Mouse (Mus musculus) frontal cortex, postnatal 25 days (tissue): Measurements from ENCODE around the gene Selenon.

Experiments
- DNase-seq, 2 experiments: peaks; one replicate each; pipeline ENCODE4 v3.0.0; 2022; ENCODE audit warnings: low spot score in 2 of 2

Gene Selenon

DNA sequence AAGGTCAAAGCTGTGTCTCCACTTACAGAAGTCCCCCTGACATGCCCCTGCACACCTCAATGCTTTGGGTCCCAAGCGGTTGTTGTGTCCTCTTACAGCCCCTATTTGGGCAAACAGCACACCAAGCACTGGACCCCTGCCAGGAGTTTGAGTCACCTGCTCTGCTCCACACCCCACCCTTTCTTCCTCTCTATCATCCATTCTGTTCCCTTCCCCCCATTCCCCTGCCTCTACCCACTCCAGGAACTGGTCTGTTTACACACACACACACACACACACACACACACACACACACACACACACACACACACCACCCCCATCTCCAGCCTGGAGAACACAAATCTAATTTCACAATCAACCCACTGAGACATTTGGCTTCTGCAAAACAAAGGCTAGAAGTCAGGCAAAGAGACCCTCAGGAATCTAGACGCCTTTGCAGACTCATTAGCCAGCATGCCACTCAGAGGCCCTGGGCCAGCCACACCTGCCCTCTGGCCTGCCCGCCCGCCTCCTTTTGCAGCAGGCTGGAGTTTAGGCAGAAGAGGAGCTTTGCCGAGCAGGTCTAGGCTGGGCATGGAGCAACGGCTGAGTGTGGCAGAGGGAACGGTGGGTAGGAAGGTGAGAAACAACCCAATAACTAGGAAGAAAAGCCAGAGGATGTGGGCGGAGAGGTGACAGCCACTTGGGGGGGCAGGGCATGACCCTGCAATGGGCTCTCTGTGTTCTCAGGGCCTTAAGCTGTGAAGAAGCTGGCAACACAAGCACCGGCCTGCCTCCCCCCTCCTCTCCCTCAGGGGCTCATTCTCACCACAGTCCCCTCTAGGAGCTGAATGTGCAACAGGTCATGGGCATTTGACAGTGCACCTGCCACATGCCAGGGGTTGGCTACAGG lies 4.9 kb downstream of the Selenon start:
- no peak for DNase-seq

DNA sequence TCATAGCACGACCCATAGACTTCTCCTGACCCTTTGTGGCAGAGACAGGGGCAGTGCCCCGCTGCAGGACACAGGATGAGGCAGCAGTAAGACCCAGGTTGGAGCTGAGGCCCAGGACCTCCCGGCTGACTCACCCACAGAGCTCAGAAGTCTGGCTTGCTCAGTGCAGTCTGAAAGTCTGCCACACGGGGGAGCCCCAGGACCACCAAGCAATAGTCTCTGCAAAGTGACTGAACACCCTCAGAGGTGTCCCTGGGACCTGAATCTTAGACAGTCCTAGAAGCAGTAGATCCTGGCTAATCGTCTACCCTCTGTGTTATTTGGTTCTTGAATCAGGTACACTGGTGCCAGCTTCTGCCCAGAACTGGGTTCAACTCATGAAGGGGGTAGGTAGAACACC lies 8.7 kb downstream of the Selenon start:
- peak; percentile 96 to 97 for DNase-seq

DNA sequence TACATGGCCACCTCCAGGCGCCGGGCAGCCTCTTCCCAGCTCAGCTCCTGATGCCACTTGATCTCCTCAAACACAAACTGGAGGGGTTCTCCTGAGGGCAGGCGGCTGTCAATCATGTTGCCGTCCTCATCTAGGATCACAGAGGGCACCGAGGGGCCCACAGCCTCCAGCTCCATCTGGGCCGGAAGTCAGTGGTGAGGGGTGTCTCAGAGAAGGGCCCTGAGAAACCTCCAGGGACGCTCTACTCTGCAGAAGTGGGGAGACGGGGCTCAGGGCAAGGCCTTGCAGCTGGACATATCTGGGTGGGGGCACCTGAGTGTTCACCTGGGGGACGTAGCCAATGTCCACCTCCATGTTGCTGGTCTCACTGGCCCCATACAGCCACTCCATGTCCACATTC lies 9.2 kb downstream of the Selenon start:
- DNase-seq, result no peak

DNA sequence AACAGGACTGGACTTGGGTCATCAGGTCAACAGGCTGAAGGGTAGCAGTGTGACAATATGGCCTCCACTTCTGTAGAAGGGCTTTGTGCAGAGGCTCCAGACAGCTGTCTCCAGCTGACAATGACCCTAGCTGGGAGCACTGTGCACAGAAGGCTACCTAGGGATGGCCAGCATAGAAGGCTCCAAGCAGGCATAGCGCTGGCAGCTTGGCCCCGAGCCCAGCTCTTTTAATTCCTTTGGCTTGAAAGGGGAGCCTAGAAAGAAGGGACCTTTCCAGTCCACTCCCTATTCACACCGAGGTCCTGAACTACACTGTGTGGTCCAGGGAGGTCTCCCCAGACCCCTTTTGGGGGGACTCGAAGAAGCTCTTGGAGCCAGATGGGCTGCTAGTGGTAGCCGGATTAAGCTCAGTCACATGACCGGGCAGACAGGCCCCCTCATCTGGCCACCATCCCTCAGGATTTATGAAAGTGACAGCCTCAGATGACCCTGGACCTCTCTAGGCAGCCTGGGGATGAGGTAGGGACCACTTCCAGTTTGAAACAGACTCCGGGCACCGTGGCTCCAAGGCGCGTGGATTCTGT lies 12.9 kb downstream of the Selenon start:
- DNase-seq, result no peak

DNA sequence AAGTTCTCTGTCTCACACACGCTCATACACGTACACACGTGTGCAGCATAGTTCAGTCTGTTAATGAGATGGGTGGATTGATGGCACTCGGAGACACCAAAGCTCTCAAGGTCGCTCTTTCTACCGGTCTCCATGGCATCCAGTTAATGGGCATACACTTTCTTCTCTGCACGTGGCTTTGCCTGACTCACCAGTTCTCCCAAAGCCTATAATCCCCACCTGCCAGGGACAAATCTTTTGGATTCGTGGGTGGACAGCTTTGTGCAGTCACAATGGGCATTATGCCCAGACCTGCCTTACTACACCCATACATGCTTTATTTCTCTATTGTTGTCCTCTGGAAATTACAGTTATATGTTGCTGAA lies 16.2 kb downstream of the Selenon start:
- DNase-seq, result no peak

DNA sequence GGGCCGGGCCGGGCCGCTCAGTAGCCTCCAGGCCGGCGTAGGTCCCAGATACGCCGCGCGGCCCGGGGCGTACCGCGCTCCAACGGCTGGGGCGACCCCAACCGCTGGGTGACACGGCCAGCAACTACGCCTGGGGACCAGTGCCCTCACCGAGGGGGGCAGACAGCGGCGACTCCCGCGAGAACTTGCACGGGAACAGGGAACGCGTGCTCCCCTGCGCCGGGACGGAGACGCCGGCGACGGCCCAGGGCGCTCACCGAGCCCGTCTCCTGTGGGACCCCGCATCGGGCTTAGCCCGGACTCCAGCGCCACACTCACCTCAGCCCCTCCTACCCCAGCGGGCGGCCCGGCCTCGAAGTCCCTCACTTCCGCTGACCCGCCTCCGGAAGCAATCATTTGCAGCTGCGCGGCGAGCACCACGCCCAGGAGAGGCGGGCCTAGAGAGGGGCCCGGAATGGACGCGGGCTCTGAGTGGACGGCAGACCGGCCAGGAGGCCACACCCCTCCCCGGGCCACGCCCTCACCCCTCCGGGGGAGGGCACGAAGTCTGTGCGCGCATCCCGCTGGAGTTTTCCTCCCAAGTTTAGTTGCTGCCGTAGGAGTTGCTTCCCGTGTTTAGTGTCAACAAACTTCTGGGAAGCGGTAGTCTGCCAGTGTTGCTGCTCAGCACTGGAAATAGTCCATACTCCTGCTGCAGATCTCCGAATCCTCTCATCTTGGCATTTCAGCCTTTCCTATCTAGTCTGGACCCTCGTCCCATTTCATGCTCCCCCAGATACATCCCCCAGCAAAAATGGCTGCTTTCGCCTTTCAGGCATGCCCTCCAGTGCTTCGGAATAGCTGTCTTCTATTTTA lies 16.8 kb downstream of the Selenon start, which contains the start of gene Mtfr1l:
Gene Mtfr1l, minus strand, starts transcription at position 456 of the 855 bp plus-strand sequence.
- peak; percentile 90 to 93 for DNase-seq

DNA sequence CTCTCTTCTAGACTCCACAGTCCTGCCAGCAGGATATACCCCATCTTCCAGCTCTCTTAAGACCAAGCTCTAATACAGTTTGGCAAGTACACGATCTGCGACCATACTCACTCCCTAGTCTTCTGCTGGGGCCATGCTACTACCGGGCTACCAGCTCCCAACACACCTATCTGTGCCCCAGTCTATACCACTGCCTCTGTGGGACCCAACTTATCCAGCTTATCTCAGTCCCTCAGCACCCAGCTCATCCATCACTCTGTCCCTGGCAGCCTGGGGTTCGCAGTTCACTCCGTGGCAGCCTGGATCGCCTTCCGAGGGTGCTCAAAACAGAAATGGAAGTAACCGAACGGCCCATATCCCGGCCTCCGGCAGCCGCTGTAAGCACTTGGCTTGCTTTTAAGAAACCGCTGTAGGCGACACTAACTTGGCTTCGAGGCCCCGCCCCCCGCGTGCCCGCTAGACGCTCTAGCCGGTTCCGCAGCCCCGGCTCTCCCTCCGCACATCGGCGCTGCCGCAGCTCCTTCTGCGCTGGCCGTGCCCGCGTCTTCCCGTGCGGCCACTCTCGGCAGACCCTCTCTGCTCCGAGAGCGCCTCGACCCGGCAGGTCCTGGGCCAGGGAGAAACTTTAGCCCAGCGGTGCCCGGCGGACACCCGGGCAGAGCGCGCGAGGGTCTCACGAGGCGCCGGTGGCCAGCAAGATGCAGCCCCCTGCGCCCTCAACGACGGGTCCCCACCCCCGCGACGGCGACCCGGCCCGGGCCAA lies 17.7 kb downstream of the Selenon start:
- DNase-seq, result peak in 1 of 2 experiments; percentile 41

DNA sequence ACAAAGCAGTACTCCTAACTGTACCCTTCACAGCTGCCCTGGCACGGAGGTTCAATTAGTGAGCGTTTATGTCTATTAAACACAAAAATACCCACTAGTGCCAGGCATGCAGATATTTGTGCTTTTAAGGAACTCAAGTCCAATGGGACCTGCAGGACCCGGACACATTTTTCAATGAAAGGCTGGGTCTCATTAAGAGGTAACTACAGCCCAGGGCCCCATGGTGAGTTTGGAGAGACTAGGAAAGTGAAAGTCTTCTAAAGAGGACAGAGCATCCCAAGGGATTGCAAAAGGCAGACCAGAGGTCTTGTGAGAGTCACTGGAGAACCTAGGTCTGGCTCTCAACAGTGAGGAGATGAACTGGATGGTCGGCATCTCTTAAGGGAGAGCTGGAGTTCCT lies 18.5 kb downstream of the Selenon start:
- DNase-seq, result no peak

DNA sequence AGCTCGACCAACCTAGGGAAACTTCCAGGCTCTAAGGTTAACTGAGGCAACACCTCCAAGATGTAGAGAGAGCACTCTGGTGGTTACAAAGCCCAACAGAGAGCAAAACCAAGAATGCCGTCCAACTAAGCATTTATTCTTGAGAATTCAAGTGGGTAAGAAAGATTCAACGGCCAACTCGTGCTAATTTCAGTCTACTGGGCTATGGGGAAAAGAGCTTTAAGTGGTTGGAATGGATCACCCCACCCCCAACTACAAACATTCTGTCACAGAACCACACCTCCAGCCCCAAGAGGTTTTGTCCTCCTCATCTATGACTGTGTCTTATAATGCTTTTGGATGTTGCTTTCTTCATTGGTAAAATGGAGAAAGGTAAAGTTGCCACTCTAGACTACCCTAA lies 19.0 kb downstream of the Selenon start:
- no peak for DNase-seq

DNA sequence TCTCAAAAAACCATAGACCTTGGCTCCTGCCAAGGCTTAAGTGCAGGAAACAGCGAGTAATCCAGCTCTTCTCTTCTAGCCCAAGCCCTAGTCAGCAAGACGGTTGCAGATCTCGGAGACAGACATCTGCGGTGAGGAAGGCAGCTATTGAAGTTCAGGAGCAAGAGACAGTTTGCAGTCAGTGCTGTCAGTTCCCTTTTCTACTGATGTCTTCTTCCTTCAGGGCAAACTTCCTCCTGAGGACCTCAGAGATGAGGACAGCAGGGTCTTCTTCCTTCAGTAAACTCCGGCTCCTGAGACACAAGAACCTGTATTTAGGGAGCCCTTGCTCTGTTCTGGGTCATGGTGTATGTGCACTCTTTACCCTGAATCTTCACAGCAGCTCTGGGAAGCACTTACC lies 25.7 kb downstream of the Selenon start:
- no peak for DNase-seq

DNA sequence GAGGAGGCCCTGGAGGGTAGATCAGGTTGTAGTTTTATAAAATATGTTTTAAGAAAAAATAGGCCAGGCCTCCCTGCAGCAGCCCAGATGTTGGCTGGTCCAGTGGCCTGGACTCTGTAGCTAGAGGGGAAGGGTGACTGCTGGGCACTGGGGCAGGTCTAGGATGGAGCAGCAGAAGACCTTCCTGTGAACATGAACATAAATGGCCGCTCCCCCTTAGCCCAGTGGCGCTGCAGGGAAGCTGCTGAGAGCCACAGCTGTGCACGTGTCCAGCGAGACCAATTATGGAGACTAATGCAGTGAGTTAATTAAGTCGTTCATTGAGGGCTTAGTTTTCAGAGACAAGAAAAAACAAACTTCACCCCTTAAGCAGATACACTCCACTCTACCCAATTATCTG lies 26.2 kb downstream of the Selenon start:
- DNase-seq, result no peak

DNA sequence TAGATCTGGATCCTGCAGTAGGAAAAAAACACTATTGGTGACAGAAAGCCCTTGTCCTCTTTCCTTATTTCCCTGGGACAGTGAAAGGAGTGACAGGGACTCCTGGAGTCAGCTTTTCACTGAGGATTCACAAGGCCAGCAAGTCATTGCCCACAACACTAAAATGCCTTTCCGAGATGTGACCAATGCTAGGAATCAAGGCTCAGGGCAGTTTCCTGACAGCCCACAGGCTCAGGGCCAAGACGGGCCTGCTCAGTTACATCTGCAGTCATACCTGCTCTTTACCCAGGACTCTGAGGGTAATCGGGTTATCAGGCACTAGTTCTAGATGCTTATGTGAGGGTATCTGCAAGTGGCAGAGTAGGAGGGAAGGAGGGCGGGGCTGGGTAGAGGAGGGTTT lies 28.5 kb downstream of the Selenon start:
- DNase-seq, result no peak

DNA sequence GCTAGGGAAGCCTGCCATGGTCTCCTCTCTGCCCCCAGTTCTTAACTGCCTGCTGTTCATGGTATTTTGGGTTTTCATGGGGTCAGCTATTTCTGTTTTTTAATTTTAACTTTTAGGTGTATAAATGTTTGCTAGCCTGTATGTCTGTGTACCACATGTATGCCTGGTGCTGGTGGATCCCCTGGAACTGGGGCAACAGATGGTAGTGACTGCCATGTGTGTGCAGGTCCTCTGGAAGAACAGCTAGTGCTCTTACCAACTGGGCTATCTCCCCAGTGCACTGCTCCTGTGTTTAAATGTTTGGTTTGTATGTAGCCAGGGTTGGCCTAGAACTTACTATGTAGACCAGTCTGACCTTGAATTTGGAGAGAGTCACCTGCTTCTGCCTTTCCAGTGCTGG lies 32.7 kb downstream of the Selenon start:
- DNase-seq, result no peak

DNA sequence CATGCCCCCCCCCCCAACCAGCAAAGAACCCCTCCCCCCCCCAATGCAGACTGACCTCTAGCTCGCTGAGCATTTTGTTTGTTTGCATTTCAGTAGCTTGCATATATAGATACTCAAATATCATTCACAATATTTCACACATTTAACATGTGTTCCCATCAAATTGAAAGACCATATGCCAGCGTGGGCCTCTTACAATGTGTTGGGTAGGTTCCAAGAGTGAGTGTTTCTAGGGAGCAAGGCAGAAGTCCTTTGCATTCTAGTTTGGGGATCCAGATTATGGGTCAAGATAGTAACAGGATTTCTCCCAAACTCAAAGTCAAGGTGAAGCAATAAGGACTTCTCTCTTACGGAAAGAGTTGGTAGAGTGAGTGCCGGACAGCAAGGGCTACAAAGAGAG lies 33.4 kb downstream of the Selenon start:
- no peak for DNase-seq

DNA sequence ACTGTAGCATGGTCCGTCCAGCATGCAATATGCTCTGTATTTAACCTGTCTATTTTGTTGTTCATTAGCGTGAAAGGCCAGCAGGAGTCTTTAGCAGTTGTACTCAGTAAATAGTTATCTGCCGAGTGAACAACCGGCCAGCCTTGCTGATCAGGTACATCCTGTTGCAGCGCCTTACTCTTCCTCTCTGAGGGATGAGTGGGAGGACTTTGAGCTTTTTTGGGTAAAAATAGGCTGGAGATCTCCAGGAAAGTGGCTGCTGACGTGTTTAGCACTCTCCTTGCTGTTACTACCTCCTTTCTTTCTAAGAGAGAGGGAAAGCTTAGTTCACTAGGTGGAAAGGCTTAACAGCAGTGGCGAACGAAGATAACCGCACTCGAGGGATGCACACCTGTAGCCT lies 34.2 kb downstream of the Selenon start:
- no peak for DNase-seq

DNA sequence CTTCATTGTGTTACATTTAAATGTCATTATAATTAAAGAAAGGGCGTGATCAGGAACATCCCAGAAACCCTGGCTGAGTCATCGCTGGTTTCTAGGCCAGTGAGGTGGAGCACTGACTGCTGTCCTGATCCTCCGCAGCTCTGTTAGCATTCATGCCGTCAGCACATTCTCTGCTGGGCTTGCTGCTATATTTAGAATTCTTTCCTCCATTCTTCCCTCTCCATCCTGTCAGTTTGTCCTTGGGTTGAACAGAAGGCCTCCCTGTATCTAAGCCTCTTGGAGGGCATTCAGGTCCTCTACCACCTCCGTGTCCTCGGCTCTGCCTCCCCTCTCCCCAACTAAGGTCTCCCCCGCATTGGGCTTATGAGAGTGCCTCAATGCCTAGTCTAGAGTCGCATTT lies 35.0 kb downstream of the Selenon start:
- DNase-seq, result no peak

DNA sequence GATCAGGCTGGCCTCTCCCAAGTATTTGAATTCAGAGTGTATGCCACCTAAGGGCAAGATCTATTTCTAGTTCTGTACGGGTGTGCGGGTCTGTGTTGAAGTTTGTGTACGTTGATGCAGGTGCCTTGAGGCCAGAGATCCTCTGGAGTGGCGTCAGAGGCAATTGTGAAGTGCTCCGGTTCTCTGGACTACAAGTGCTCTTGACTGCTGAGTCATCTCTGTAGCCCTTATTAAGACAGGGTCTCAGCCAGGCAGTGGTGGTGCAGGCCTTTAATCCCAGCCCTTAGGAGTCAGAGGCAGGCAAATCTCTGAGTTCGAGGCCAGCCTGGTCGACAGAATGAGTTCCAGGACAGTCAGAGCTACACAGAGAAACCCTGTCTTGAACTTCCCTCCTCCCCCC lies 36.4 kb downstream of the Selenon start:
- DNase-seq, result no peak

DNA sequence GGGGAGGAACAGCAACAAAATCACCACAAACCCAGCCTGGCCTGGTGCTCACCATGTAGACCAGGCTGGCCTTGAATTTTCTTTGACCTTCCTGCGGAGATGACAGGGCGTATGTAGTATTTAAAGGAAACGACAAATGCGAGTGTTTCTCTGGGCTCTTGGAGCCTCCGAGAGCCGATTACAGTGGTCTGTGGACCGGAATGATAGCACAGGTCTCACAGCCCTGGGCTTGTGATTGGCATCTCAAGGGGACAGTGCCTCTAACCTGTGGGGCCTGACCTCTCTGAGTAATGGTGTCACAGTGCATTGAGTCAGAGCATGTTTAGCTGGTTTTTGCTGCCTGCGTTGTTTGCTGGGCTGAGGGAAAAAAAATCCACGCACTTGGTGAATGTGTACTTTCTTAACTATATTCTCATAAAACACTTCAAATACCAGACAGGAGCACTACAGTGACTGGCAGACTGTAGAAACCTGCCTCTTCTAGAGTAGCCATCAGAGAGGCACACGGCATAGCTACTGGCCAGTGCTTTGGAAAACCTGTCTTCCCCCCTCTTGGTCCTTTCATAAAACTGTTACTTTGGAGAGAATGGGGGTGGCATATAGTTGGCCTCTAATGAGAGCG lies 37.5 kb downstream of the Selenon start:
- DNase-seq, result no peak

DNA sequence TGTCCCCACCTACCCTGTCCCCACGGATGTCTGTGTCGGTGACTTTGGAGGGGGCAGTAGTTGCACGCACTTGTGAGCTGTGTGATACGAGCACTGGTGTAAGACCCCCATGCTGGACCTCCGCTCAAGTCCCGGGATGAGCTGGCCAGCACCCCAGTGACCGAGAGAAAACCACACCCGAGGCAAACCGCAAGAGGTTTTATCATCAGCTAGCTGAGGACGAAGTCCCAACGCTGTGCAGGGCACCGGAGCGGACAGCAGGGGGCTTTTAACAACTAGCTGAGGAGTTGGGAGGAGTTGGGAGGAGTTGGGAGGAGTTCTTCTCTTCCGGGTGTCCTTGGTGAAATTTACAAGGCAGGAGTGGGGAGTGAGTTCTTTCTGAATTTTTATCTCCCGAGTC lies 39.2 kb downstream of the Selenon start:
- DNase-seq, result peak in 1 of 2 experiments; percentile 23

DNA sequence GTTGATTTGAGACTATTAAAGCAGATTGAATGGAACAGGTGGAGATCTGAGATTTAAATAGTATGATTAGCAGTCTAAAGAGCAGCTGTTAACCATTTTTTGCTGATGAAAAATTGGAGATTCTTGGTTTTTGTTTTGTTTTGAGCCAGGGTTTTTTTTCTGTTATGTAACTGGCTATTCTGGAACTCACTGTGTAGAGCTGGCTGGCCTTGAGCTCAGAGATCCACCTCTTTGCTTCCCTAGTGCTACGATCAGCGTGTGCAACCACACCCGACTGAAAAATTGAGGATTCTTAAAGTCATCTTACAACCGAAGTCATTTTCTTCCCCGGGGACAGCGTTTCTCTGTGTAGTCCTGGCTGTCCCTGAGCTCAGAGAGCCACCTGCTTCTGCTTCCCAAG lies 40.2 kb downstream of the Selenon start:
- DNase-seq, result no peak

DNA sequence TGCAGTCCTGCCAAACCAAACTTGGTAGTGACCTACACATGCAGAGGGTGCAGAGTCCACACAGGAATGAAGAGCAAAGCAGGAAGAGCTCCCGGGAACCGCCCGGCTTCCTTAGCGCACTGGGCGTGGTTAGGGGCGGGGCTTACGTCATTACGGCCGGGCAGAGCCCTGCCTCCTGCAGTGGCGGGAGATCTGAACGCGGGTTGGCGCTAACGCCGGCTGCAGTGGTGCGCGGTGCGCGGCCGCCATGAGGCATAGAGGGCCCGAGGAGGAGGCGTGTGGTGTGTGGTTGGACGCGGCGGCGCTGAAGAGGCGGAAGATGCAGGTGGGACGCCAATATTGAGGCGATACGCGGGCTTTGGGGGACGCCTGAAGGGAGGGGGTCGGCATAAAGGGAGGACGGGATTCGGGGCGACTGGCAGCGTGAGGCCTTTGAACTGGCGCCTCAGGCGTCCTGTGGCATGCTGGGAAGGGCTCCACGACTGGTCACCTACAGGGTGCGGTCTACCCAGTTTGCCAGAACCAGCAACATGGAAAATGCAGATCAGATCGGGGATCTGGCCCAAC lies 41.0 kb downstream of the Selenon start, which contains the start of gene Aunip:
Gene Aunip, plus strand, starts transcription at position 155 of the 567 bp plus-strand sequence.
- peak; percentile 59 to 70 for DNase-seq
